Mouse (Mus musculus): ENCODE results near the gene Kif5a. TPM values are rescaled to one million over a fixed set of nuclear protein-coding genes. Genes with fewer than 3 reads are reported as not detected.
"Not testable (repeated sequence)": the region's sequence is repeated elsewhere in the genome, so short reads cannot be mapped to it uniquely, and the experiment has no call there.

Gene Kif5a
- polyA plus RNA-seq, 1 experiment from 2014 or later: 103 TPM

- WGBS: 92% methylated on average over 3 of the region's 3 CpGs
- Histone ChIP-seq H3K27ac (no peak overlapping the region), H3K27me3 (replicated peaks) (no peaks in the 10 kb centered on the region), H3K36me3 (replicated peaks) (peaks cover 35% of the 10 kb centered on the region; the same call in 1 of the 2 replicates), H3K9ac (no peak overlapping the region), H3K4me2 (no peak overlapping the region), H3K4me3 (no peak overlapping the region), H3K4me1 (no peaks in the 10 kb centered on the region), H3K9me3 (no peaks in the 10 kb centered on the region)
- no peak for ATAC-seq (replicated peaks)
Measured at GRCm38 (mm10) chr10:127203106-127203505, 60.0 kb downstream of the Kif5a start.

GRCm38 (mm10) chr10:127200279-127200678, 62.9 kb downstream of the Kif5a start:
- Histone ChIP-seq H3K4me1 (peaks cover 11% of the 10 kb centered on the region), H3K4me3 (no peak overlapping the region), H3K9ac (no peak overlapping the region), H3K27ac (no peak overlapping the region), H3K9me3 (no peaks in the 10 kb centered on the region), H3K36me3 (replicated peaks) (peaks cover 30% of the 10 kb centered on the region; the same call in 1 of the 2 replicates), H3K27me3 (replicated peaks) (no peaks in the 10 kb centered on the region), H3K4me2 (no peak overlapping the region)
- WGBS: 85% methylated on average over 8 of the region's 8 CpGs
- no peak for ATAC-seq (replicated peaks)

- Histone ChIP-seq H3K27me3 (replicated peaks) (no peaks in the 10 kb centered on the region), H3K9me3 (no peaks in the 10 kb centered on the region), H3K4me1 (peaks cover 18% of the 10 kb centered on the region), H3K27ac (no peak overlapping the region), H3K4me3 (no peak overlapping the region), H3K36me3 (replicated peaks) (peaks cover 22% of the 10 kb centered on the region; the same call in 1 of the 2 replicates), H3K9ac (no peak overlapping the region), H3K4me2 (no peak overlapping the region)
- 85% methylated on average over 11 of the region's 11 CpGs for WGBS
- ATAC-seq (replicated peaks): no peak
Measured at GRCm38 (mm10) chr10:127199474-127199873, 63.7 kb downstream of the Kif5a start.

- H3K27ac ChIP-seq: no peak overlapping the region
- no peak overlapping the region for H3K4me2 ChIP-seq
- no peak for ATAC-seq (replicated peaks)
- H3K4me3 ChIP-seq: no peak overlapping the region
- H3K27me3 ChIP-seq (replicated peaks): no peaks in the 10 kb centered on the region
- no peak overlapping the region for H3K9ac ChIP-seq
- WGBS: 74% methylated on average over 5 of the region's 5 CpGs
- H3K36me3 ChIP-seq (replicated peaks): peaks cover 21% of the 10 kb centered on the region; the same call in 1 of the 2 replicates
- H3K9me3 ChIP-seq: no peaks in the 10 kb centered on the region
- H3K4me1 ChIP-seq: peaks cover 22% of the 10 kb centered on the region
Measured at GRCm38 (mm10) chr10:127199068-127199467, 64.1 kb downstream of the Kif5a start.

- Histone ChIP-seq H3K9me3 (no peaks in the 10 kb centered on the region), H3K4me2 (no peak overlapping the region), H3K27me3 (replicated peaks) (no peaks in the 10 kb centered on the region), H3K27ac (no peak overlapping the region), H3K36me3 (replicated peaks) (peaks cover 21% of the 10 kb centered on the region; the same call in 1 of the 2 replicates), H3K9ac (no peak overlapping the region), H3K4me1 (peaks cover 22% of the 10 kb centered on the region), H3K4me3 (no peak overlapping the region)
- ATAC-seq (replicated peaks): no peak
- 71% methylated on average over 2 of the region's 2 CpGs for WGBS
Measured at GRCm38 (mm10) chr10:127198492-127198891, 64.7 kb downstream of the Kif5a start.

GRCm38 (mm10) chr10:127197505-127198110, 65.5 kb downstream of the Kif5a start:
- Histone ChIP-seq H3K27me3 (replicated peaks) (no peaks in the 10 kb centered on the region), H3K4me2 (no peak overlapping the region), H3K36me3 (replicated peaks) (peaks cover 23% of the 10 kb centered on the region; the same call in 1 of the 2 replicates), H3K9ac (no peak overlapping the region), H3K4me3 (no peak overlapping the region), H3K4me1 (peaks cover 22% of the 10 kb centered on the region), H3K9me3 (no peaks in the 10 kb centered on the region), H3K27ac (no peak overlapping the region)
- 88% methylated on average over 11 of the region's 11 CpGs for WGBS
- ATAC-seq (replicated peaks): no peak

GRCm38 (mm10) chr10:127197104-127197503, 66.0 kb downstream of the Kif5a start:
- Histone ChIP-seq H3K9me3 (no peaks in the 10 kb centered on the region), H3K27ac (no peak overlapping the region), H3K9ac (no peak overlapping the region), H3K4me3 (no peak overlapping the region), H3K4me1 (peaks cover 22% of the 10 kb centered on the region), H3K36me3 (replicated peaks) (peaks cover 23% of the 10 kb centered on the region), H3K27me3 (replicated peaks) (no peaks in the 10 kb centered on the region), H3K4me2 (no peak overlapping the region)
- no peak for ATAC-seq (replicated peaks)
- WGBS: 90% methylated on average over 8 of the region's 8 CpGs

GRCm38 (mm10) chr10:127196392-127196791, 66.8 kb downstream of the Kif5a start:
- Histone ChIP-seq H3K4me2 (peak overlapping the region; percentile 90), H3K27me3 (replicated peaks) (no peaks in the 10 kb centered on the region), H3K36me3 (replicated peaks) (peaks cover 20% of the 10 kb centered on the region), H3K9ac (peak overlapping the region; percentile 99; the same call in 1 of the 2 replicates), H3K9me3 (no peaks in the 10 kb centered on the region), H3K4me3 (peak overlapping the region; percentile 98), H3K27ac (peak overlapping the region; percentile 94), H3K4me1 (peaks cover 22% of the 10 kb centered on the region)
- ATAC-seq (replicated peaks): peak; percentile 55
- 1% methylated on average over 5 of the region's 5 CpGs for WGBS

- peaks cover 22% of the 10 kb centered on the region for H3K4me1 ChIP-seq
- H3K9me3 ChIP-seq: no peaks in the 10 kb centered on the region
- ATAC-seq (replicated peaks): peak; percentile 73
- H3K36me3 ChIP-seq (replicated peaks): peaks cover 25% of the 10 kb centered on the region
- peak within 1 kb of the TSS; percentile 98 for H3K4me3 ChIP-seq
- H3K27ac ChIP-seq: peak within 1 kb of the TSS; percentile 94
- peak within 1 kb of the TSS; percentile 90 for H3K4me2 ChIP-seq
- under 1% methylated on average over 36 of the region's 47 CpGs for WGBS
- H3K27me3 ChIP-seq (replicated peaks): no peaks in the 10 kb centered on the region
- peak within 1 kb of the TSS; percentile 99 for H3K9ac ChIP-seq
Measured at GRCm38 (mm10) chr10:127195328-127196129, 67.6 kb downstream of the Kif5a start, which contains the start of gene Dtx3. TSS of gene Dtx3 (minus strand) at chr10:127195728.

- H3K27me3 ChIP-seq (replicated peaks): no peaks in the 10 kb centered on the region
- H3K4me2 ChIP-seq: peak overlapping the region; percentile 90
- no peaks in the 10 kb centered on the region for H3K9me3 ChIP-seq
- ATAC-seq (replicated peaks): peak; percentile 47
- peak overlapping the region; percentile 99 for H3K9ac ChIP-seq
- peak overlapping the region; percentile 98 for H3K4me3 ChIP-seq
- H3K27ac ChIP-seq: peak overlapping the region; percentile 94
- peaks cover 25% of the 10 kb centered on the region for H3K36me3 ChIP-seq (replicated peaks)
- WGBS: 21% methylated on average over 22 of the region's 22 CpGs
- H3K4me1 ChIP-seq: peaks cover 26% of the 10 kb centered on the region
Measured at GRCm38 (mm10) chr10:127194428-127195327, 68.5 kb downstream of the Kif5a start.

GRCm38 (mm10) chr10:127193011-127193410, 70.1 kb downstream of the Kif5a start:
- Histone ChIP-seq H3K4me1 (peaks cover 40% of the 10 kb centered on the region), H3K9me3 (no peaks in the 10 kb centered on the region), H3K4me3 (no peak overlapping the region), H3K27ac (no peak overlapping the region), H3K9ac (no peak overlapping the region), H3K27me3 (replicated peaks) (no peaks in the 10 kb centered on the region), H3K36me3 (replicated peaks) (peaks cover 15% of the 10 kb centered on the region), H3K4me2 (no peak overlapping the region)
- WGBS: 89% methylated on average over 9 of the region's 9 CpGs
- ATAC-seq (replicated peaks): no peak

- not testable (repeated sequence) for H3K4me3 ChIP-seq; H3K9me3 ChIP-seq; H3K27me3 ChIP-seq (replicated peaks); H3K9ac ChIP-seq; ATAC-seq (replicated peaks); H3K27ac ChIP-seq; H3K4me2 ChIP-seq
- WGBS: 71% methylated on average over 1 of the region's 1 CpGs
- Histone ChIP-seq H3K36me3 (replicated peaks) (peaks cover 15% of the 10 kb centered on the region), H3K4me1 (peaks cover 49% of the 10 kb centered on the region)
Measured at GRCm38 (mm10) chr10:127192057-127192328, 71.2 kb downstream of the Kif5a start.
